Mouse (Mus musculus): ENCODE results near the gene Cyp1a2. TPM values are rescaled to one million over a fixed set of nuclear protein-coding genes. Genes with fewer than 3 reads are reported as not detected.

The Cyp1a2 gene
- polyA plus RNA-seq, 1 experiment, result not detected

GRCm38 (mm10) chr9:57639661-57640328 lies 43.7 kb downstream of the Cyp1a2 start:
- Histone ChIP-seq H3K27ac (ENCODE audit: insufficient read depth, low read length) (peak overlapping the region; percentile 95), H3K36me3 (ENCODE audit: control insufficient read depth, insufficient read depth, low read length) (peaks cover 5% of the 10 kb centered on the region; the same call in 1 of the 2 replicates), H3K4me1 (ENCODE audit: control insufficient read depth, insufficient read depth, insufficient read length) (peaks cover 53% of the 10 kb centered on the region), H3K4me3 (ENCODE audit: extremely low read depth, insufficient read depth, insufficient read length) (peak overlapping the region; percentile 46), H3K27me3 (ENCODE audit: control insufficient read depth, insufficient read depth, low read length) (no peaks in the 10 kb centered on the region)
- 7% methylated on average over 5 of the region's 5 CpGs for WGBS
- TF ChIP-seq CTCF (IDR thresholded peaks at IDR 0.05; ENCODE audit: extremely low read depth, insufficient read depth, insufficient read length, insufficient replicate concordance) (no peak), POLR2A (IDR thresholded peaks at IDR 0.05; ENCODE audit: low read depth, low read length) (no peak)
- DNase-seq (ENCODE audit: low read depth in 1 of 2, low spot score in 2 of 2), result no peak

GRCm38 (mm10) chr9:57638651-57639459 lies 44.6 kb downstream of the Cyp1a2 start:
- Histone ChIP-seq H3K27ac (ENCODE audit: insufficient read depth, low read length) (peak overlapping the region; percentile 95), H3K4me3 (ENCODE audit: extremely low read depth, insufficient read depth, insufficient read length) (peak overlapping the region; percentile 34; the same call in 1 of the 2 replicates), H3K4me1 (ENCODE audit: control insufficient read depth, insufficient read depth, insufficient read length) (peaks cover 62% of the 10 kb centered on the region), H3K27me3 (ENCODE audit: control insufficient read depth, insufficient read depth, low read length) (no peaks in the 10 kb centered on the region), H3K36me3 (ENCODE audit: control insufficient read depth, insufficient read depth, low read length) (peaks cover 5% of the 10 kb centered on the region; the same call in 1 of the 2 replicates)
- peak in 1 of 2 experiments; percentile 74 for DNase-seq (ENCODE audit: low read depth in 1 of 2, low spot score in 2 of 2)
- TF ChIP-seq CTCF (IDR thresholded peaks at IDR 0.05; ENCODE audit: extremely low read depth, insufficient read depth, insufficient read length, insufficient replicate concordance), result no peak
- 0 out of 2 replicates have a peak, but pooled peaks have one; percentile 25 for TF ChIP-seq POLR2A (IDR thresholded peaks at IDR 0.05; ENCODE audit: low read depth, low read length)
- WGBS, result 1% methylated on average over 8 of the region's 8 CpGs

DNA sequence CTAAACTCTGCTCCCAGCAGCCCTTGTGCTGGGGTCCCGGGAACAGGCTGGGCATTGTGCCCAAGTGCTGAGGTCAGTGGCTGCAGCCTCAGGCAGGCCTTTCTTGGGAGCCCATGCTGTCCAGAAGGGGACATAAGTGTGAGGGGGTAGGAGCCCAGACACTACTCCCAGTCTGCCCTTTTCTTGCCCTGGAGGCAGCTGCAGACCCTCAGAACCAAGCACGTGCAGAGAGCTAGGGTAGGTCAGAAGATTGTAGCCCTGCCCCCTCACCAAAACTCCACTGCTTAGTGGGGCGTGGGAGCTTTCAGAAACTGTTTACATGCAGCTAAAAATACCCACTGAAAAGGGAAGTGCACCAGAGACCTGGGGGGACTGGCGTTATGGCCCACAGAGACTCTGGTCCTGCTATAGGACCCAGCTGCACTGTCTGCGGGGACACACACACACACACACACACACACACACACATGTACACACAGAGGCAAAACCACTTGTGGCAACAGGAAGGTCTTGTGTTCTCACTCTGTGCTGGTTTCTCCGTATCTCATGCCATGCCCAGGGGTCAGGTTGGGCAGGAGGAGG lies 45.7 kb downstream of the Cyp1a2 start:
- 0% methylated on average over 6 of the region's 6 CpGs for WGBS
- peaks cover 8% of the 10 kb centered on the region; the same call in 1 of the 2 replicates for H3K36me3 ChIP-seq (ENCODE audit: control insufficient read depth, insufficient read depth, low read length)
- H3K27ac ChIP-seq (ENCODE audit: insufficient read depth, low read length), result peak overlapping the region; percentile 95
- TF ChIP-seq POLR2A (IDR thresholded peaks at IDR 0.05; ENCODE audit: low read depth, low read length), result no peak; the same call in 1 of the 2 replicates
- TF ChIP-seq CTCF (IDR thresholded peaks at IDR 0.05; ENCODE audit: extremely low read depth, insufficient read depth, insufficient read length, insufficient replicate concordance), result no peak
- DNase-seq (ENCODE audit: low read depth in 1 of 2, low spot score in 2 of 2), result peak; percentile 74 to 79
- H3K4me3 ChIP-seq (ENCODE audit: extremely low read depth, insufficient read depth, insufficient read length), result peak overlapping the region; percentile 36; the same call in 1 of the 2 replicates
- H3K4me1 ChIP-seq (ENCODE audit: control insufficient read depth, insufficient read depth, insufficient read length), result peaks cover 70% of the 10 kb centered on the region
- H3K27me3 ChIP-seq (ENCODE audit: control insufficient read depth, insufficient read depth, low read length), result no peaks in the 10 kb centered on the region

GRCm38 (mm10) chr9:57637272-57637671 lies 46.2 kb downstream of the Cyp1a2 start:
- H3K4me1 ChIP-seq (ENCODE audit: control insufficient read depth, insufficient read depth, insufficient read length), result peaks cover 66% of the 10 kb centered on the region
- H3K27ac ChIP-seq (ENCODE audit: insufficient read depth, low read length), result peak overlapping the region; percentile 95
- H3K4me3 ChIP-seq (ENCODE audit: extremely low read depth, insufficient read depth, insufficient read length), result peak overlapping the region; percentile 36; the same call in 1 of the 2 replicates
- no peaks in the 10 kb centered on the region for H3K27me3 ChIP-seq (ENCODE audit: control insufficient read depth, insufficient read depth, low read length)
- 5% methylated on average over 3 of the region's 3 CpGs for WGBS
- H3K36me3 ChIP-seq (ENCODE audit: control insufficient read depth, insufficient read depth, low read length), result peaks cover 8% of the 10 kb centered on the region; the same call in 1 of the 2 replicates
- no peak for DNase-seq (ENCODE audit: low read depth in 1 of 2, low spot score in 2 of 2)
- TF ChIP-seq CTCF (IDR thresholded peaks at IDR 0.05; ENCODE audit: extremely low read depth, insufficient read depth, insufficient read length, insufficient replicate concordance), result no peak

DNA sequence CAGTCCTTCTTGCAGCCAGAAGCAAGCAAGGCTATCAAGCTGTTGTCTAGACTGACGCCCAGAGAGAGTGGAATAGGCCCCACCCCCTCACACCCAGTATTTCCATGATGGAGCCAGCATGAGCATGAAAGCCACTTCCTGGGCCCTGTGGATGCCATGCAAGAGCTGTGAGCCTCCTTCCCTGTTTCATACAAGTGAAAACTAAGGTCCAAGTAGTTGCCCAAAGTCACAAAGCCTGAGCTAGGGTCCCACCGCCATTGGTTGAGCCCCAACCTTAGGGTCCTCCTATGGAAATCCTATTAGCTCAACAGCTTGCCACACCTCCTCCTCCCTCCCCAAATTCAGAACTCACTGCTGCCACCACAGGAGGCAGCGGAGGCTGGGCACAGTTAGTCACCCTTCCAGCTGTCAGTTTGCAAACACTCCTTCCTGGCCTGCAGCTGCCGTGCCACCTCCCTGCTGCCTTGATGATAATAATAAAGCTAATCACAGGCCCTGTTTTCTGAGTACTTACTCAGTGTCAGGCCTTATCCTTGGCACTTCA lies 50.0 kb downstream of the Cyp1a2 start:
- Histone ChIP-seq H3K36me3 (ENCODE audit: control insufficient read depth, insufficient read depth, low read length) (peaks cover 35% of the 10 kb centered on the region), H3K27ac (ENCODE audit: insufficient read depth, low read length) (peak overlapping the region; percentile 70), H3K27me3 (ENCODE audit: control insufficient read depth, insufficient read depth, low read length) (no peaks in the 10 kb centered on the region), H3K4me1 (ENCODE audit: control insufficient read depth, insufficient read depth, insufficient read length) (peaks cover 44% of the 10 kb centered on the region), H3K4me3 (ENCODE audit: extremely low read depth, insufficient read depth, insufficient read length) (no peak overlapping the region)
- DNase-seq (ENCODE audit: low read depth in 1 of 2, low spot score in 2 of 2), result peak; percentile 54 to 62
- TF ChIP-seq POLR2A (IDR thresholded peaks at IDR 0.05; ENCODE audit: low read depth, low read length), result no peak
- TF ChIP-seq CTCF (IDR thresholded peaks at IDR 0.05; ENCODE audit: extremely low read depth, insufficient read depth, insufficient read length, insufficient replicate concordance), result peak; percentile 37; the same call in 1 of the 2 replicates
- 24% methylated on average over 4 of the region's 4 CpGs for WGBS

GRCm38 (mm10) chr9:57629118-57629874 lies 54.2 kb downstream of the Cyp1a2 start:
- Histone ChIP-seq H3K4me1 (ENCODE audit: control insufficient read depth, insufficient read depth, insufficient read length) (peaks cover 22% of the 10 kb centered on the region; the same call in 1 of the 2 replicates), H3K4me3 (ENCODE audit: extremely low read depth, insufficient read depth, insufficient read length) (no peak overlapping the region), H3K27me3 (ENCODE audit: control insufficient read depth, insufficient read depth, low read length) (no peaks in the 10 kb centered on the region), H3K27ac (ENCODE audit: insufficient read depth, low read length) (no peak overlapping the region; the same call in 1 of the 2 replicates), H3K36me3 (ENCODE audit: control insufficient read depth, insufficient read depth, low read length) (peaks cover 72% of the 10 kb centered on the region)
- peak; percentile 56 to 74 for DNase-seq (ENCODE audit: low read depth in 1 of 2, low spot score in 2 of 2)
- 55% methylated on average over 14 of the region's 14 CpGs for WGBS
- peak; percentile 93; the same call in 1 of the 2 replicates for TF ChIP-seq CTCF (IDR thresholded peaks at IDR 0.05; ENCODE audit: extremely low read depth, insufficient read depth, insufficient read length, insufficient replicate concordance)
- TF ChIP-seq POLR2A (IDR thresholded peaks at IDR 0.05; ENCODE audit: low read depth, low read length), result no peak
